In genomic region chr10:117518793-117519669, GRCm38 (mm10) we compare ENCODE assay signal across 23 mouse cellular contexts.
A peak's percentile ranks its signal among the peaks of the same experiment; 100 is the strongest.
DNase-seq lines count a peak whose midpoint lies in the region; ATAC-seq lines count a peak whose summit lies in the region.
"Had no signal": no experiment of that assay in that cellular context is flagged by ENCODE, and none has a peak within 500 bp of the region (broad histone marks: within the 10 kb centered on the region; RNA-seq: fewer than 3 reads in every experiment).

No protein-coding gene starts in this region.

- no peak for ATAC-seq in heart, embryonic 11.5 days (replicated peaks; ENCODE audit: insufficient number of reproducible peaks, low FRiP score, low TSS enrichment)
- no peak for ATAC-seq in lung, embryonic 16.5 days (ENCODE audit: low read depth)
- ATAC-seq in limb, embryonic 15.5 days (ENCODE audit: insufficient number of reproducible peaks, low FRiP score, low TSS enrichment, low read depth): no peak
- ATAC-seq: forebrain, embryonic 14.5 days; inflammation-experienced regulatory T-cells, adult 6 months; midbrain, embryonic 13.5 days had no signal

- H3K27ac ChIP-seq in heart, embryonic 10.5 days: 0 out of 2 replicates have a peak overlapping the region, but pooled peaks have one; percentile 29
- no peak overlapping the region for H3K27ac ChIP-seq in heart, embryonic 11.5 days (ENCODE audit: low read depth, low read length)
- peak overlapping the region; percentile 1; the same call in 1 of the 2 replicates for H3K27ac ChIP-seq in lung, embryonic 16.5 days (ENCODE audit: low read length)
- H3K27ac ChIP-seq in limb, embryonic 15.5 days: peak overlapping the region; percentile 61; the same call in 1 of the 2 replicates
- H3K27ac ChIP-seq: hindbrain, embryonic 12.5 days; layer of hippocampus, adult 2 months; macrophage; midbrain, embryonic 13.5 days had no signal

- H3K9ac ChIP-seq in heart, embryonic 11.5 days (ENCODE audit: low read depth, low read length): no peak overlapping the region
- no peak overlapping the region for H3K9ac ChIP-seq in lung, embryonic 16.5 days (ENCODE audit: low read length)
- no peak overlapping the region for H3K9ac ChIP-seq in limb, embryonic 15.5 days
- H3K9ac ChIP-seq: hindbrain, embryonic 12.5 days; midbrain, embryonic 13.5 days had no signal

- H3K9me3 ChIP-seq in heart, embryonic 10.5 days: no peaks in the 10 kb centered on the region
- H3K9me3 ChIP-seq in heart, embryonic 11.5 days (replicated peaks; ENCODE audit: control insufficient read depth, low read length): no peaks in the 10 kb centered on the region
- H3K9me3 ChIP-seq in lung, embryonic 16.5 days (ENCODE audit: control insufficient read depth, low read length): no peaks in the 10 kb centered on the region
- H3K9me3 ChIP-seq in limb, embryonic 15.5 days: no peaks in the 10 kb centered on the region
- H3K9me3 ChIP-seq: hindbrain, embryonic 12.5 days; midbrain, embryonic 13.5 days had no signal

- H3K4me3 ChIP-seq in heart, embryonic 10.5 days: no peak overlapping the region
- H3K4me3 ChIP-seq in heart, embryonic 11.5 days (ENCODE audit: low read depth, low read length): no peak overlapping the region
- no peak overlapping the region for H3K4me3 ChIP-seq in lung, embryonic 16.5 days (ENCODE audit: low read length)
- no peak overlapping the region for H3K4me3 ChIP-seq in limb, embryonic 15.5 days
- H3K4me3 ChIP-seq: erythroblast, embryonic 14.5 days; hindbrain, embryonic 12.5 days; layer of hippocampus, adult 2 months; midbrain, embryonic 13.5 days; myocyte had no signal

- H3K27me3 ChIP-seq in heart, embryonic 10.5 days (ENCODE audit: insufficient read depth, poor library complexity, severe bottlenecking): no peaks in the 10 kb centered on the region
- no peaks in the 10 kb centered on the region for H3K27me3 ChIP-seq in heart, embryonic 11.5 days (ENCODE audit: control insufficient read depth, insufficient read depth, low read length)
- no peaks in the 10 kb centered on the region for H3K27me3 ChIP-seq in lung, embryonic 16.5 days (ENCODE audit: control insufficient read depth, insufficient read depth, low read depth, low read length)
- no peaks in the 10 kb centered on the region for H3K27me3 ChIP-seq in limb, embryonic 15.5 days
- H3K27me3 ChIP-seq: hindbrain, embryonic 12.5 days had no signal

- H3K4me2 ChIP-seq in heart, embryonic 11.5 days: no peak overlapping the region
- no peak overlapping the region for H3K4me2 ChIP-seq in lung, embryonic 16.5 days (ENCODE audit: low read depth, low read length)
- no peak overlapping the region for H3K4me2 ChIP-seq in limb, embryonic 15.5 days
- H3K4me2 ChIP-seq: hindbrain, embryonic 12.5 days; midbrain, embryonic 13.5 days had no signal

- 78% methylated on average over 15 of the region's 15 CpGs for WGBS in heart, embryonic 10.5 days
- WGBS in heart, embryonic 11.5 days (ENCODE audit: insufficient replicate concordance): 76% methylated on average over 15 of the region's 15 CpGs
- WGBS in lung, embryonic 16.5 days: 57% methylated on average over 15 of the region's 15 CpGs
- 52% methylated on average over 15 of the region's 15 CpGs for WGBS in limb, embryonic 15.5 days

- H3K36me3 ChIP-seq in heart, embryonic 10.5 days: no peaks in the 10 kb centered on the region
- no peaks in the 10 kb centered on the region for H3K36me3 ChIP-seq in heart, embryonic 11.5 days (ENCODE audit: control insufficient read depth, insufficient read depth, low read length)
- H3K36me3 ChIP-seq in lung, embryonic 16.5 days (ENCODE audit: control insufficient read depth, insufficient read depth, low read length): no peaks in the 10 kb centered on the region
- H3K36me3 ChIP-seq in limb, embryonic 15.5 days: no peaks in the 10 kb centered on the region
- H3K36me3 ChIP-seq: hindbrain, embryonic 12.5 days; midbrain, embryonic 13.5 days had no signal

- no peak for DNase-seq in heart, embryonic 10.5 days (ENCODE audit: low spot score)
- no peak for DNase-seq in lung, postnatal 25 days (ENCODE audit: low spot score)
- peak; percentile 94 for DNase-seq in 3T3-L1 (ENCODE audit: low read depth, low spot score)
- no peak for DNase-seq in adrenal gland, adult 18-20 months (ENCODE audit: low spot score in 2 of 2)
- DNase-seq: cerebellum, adult 18-20 months; cerebellum, postnatal 36 days; heart, postnatal 10 days; layer of hippocampus, postnatal 36 days; liver; spleen, adult 18-20 months; thymus, adult 18-20 months; thymus, postnatal 4 days had no signal

- peaks cover 19% of the 10 kb centered on the region for H3K4me1 ChIP-seq in heart, embryonic 10.5 days
- H3K4me1 ChIP-seq in heart, embryonic 11.5 days (ENCODE audit: control insufficient read depth, insufficient read depth, low read length): no peaks in the 10 kb centered on the region
- H3K4me1 ChIP-seq in lung, embryonic 16.5 days (replicated peaks; ENCODE audit: control insufficient read depth, insufficient read depth, low read length): peaks cover 11% of the 10 kb centered on the region; the same call in 1 of the 2 replicates
- peaks cover 24% of the 10 kb centered on the region for H3K4me1 ChIP-seq in limb, embryonic 15.5 days
- H3K4me1 ChIP-seq: midbrain, embryonic 13.5 days had no signal
